Mouse (Mus musculus) left cerebral cortex, postnatal 10 days (tissue): ENCODE measurements around the gene Lrrc8c. TPM values are rescaled to one million over a fixed set of nuclear protein-coding genes. Genes with fewer than 3 reads are reported as not detected.

Source experiments
- DNase-seq, 2 experiments: peaks; one replicate each; pipeline ENCODE4 v3.0.0; 2021 to 2022; ENCODE audit warnings: low spot score in 2 of 2, mixed read lengths in 1 of 2; ENCODE audit errors: extremely low spot score in 1 of 2
- intact Hi-C: fragments of 180-260 bp; cut with DNase I; formaldehyde crosslinking; loops from one replicate; pipeline ENCODE4 v1.15.1; 2025
- total RNA-seq, 2 experiments: library from RNA; stranded (reverse); gene quantifications; 2 replicates each; pipeline ENCODE4 v1.2.3; 2021

Gene Lrrc8c
- total RNA-seq, 2 experiments from 2014 or later = 28.4 to 34.0 TPM

- no peak for DNase-seq
- intact Hi-C loops = no loop called here
These were observed 19.8 kb upstream of the Lrrc8c start for GRCm38 (mm10) chr5:105499396-105499795.

DNA sequence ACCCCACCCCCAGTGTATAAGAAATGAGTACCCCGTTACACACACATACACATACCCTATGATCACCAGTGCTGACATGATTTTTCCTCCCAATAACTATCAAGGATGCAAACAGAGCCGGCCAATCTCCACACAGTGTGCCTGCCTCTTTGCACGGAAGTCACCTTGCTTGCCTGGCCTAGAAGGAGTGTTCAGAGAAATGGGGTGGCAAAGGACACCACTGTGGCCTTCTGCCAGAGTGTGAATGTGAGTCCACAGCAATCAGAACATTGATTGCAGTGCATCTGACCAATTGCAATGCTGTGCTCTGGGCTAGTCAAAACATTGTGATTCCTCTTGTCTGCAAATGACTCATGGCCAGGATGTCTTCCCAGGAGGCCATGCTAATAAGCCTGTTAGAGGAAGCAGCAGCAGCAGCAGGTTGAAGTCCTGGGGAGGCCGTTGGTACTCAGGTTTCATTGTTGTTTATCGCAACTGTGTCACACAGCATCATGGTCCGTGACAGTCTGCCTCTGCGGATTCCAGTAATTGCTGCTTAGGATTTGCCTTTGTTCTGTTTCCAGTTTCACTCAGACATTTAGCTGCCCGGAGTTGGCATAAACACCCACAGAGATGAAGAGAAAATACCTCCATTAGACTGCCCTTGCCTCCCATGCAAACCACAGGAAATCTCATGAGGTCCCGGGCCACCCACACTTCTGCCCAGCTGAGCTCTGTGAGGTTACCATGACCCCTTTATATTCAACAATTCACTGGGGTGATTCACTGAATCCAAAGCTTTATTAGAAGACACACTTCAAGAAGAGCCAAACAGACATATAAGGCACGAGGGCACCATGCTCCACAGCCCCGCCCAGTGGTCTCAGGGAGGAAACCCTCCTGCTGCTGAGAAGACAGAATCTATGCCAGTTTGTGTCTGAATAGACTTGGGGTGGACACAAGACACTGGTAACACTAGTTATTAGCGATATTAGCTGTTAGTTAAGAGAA is 18.8 kb upstream of the Lrrc8c start:
- DNase-seq = peak in 1 of 2 experiments; percentile 53
- intact Hi-C loops = no loop called here

- DNase-seq = no peak
- intact Hi-C loops = no loop called here
These were observed 18.1 kb upstream of the Lrrc8c start for GRCm38 (mm10) chr5:105501136-105501535.

- intact Hi-C loops = no loop called here
- no peak for DNase-seq
These were observed 10.4 kb upstream of the Lrrc8c start for GRCm38 (mm10) chr5:105508813-105509212.

DNA sequence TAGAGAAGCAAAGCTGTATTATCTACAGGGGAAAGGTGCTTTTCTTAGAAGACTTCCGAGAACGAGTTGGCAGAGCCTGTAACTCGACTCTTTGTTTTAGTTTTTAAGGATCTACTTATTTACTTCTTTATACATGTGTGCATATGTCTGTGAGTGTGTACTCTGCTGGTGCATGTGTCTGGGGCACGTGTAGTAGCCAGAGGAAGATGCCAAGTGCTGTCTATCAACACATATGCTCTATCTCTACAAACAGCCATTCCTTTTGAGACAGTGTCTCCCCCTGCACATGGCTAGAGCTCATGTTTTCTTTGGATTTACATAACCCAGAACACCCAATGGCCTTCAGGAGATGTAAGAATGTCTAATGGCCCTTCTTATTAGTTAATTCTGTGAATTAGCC is 6.9 kb upstream of the Lrrc8c start:
- no peak for DNase-seq
- intact Hi-C loops = no loop called here

- no peak for DNase-seq
- intact Hi-C loops = loop anchor here (5.0 kb wide), 1 partner anchor 352 kb away; no protein-coding TSS in a partner anchor
These were observed 3.7 kb upstream of the Lrrc8c start for GRCm38 (mm10) chr5:105515532-105515931.

DNA sequence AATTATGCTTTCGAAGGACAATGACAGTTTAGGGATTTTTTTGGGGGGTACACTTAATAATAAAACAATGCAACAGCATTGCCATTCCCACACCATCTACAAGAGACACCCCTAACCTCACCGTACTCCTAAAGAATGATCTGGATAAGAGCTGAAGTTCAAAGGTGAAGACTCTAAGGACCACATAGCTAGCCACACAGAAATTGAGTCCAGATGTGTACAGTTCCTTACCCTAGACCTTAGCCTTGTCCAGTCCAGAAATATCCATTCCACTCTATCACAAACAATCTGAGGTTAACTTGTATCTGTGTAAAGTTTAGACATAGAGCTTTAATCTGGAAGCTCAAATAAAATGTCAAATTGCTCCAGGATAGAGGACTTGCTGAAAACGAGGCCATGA is 2.9 kb upstream of the Lrrc8c start:
- DNase-seq = no peak
- intact Hi-C loops = loop anchor here (5.0 kb wide), 1 partner anchor 351 kb away; no protein-coding TSS in a partner anchor

GRCm38 (mm10) chr5:105517992-105518625 is 1.1 kb upstream of the Lrrc8c start:
- intact Hi-C loops = loop anchor here (2.0 to 5.0 kb wide), 2 partner anchors 137 to 349 kb away; no protein-coding TSS in a partner anchor
- no peak for DNase-seq

- no peak for DNase-seq
- intact Hi-C loops = loop anchor here (2.0 to 5.0 kb wide), 2 partner anchors 136 to 349 kb away; no protein-coding TSS in a partner anchor
These were observed 527 bp upstream of the Lrrc8c start for GRCm38 (mm10) chr5:105518626-105519095.

DNA sequence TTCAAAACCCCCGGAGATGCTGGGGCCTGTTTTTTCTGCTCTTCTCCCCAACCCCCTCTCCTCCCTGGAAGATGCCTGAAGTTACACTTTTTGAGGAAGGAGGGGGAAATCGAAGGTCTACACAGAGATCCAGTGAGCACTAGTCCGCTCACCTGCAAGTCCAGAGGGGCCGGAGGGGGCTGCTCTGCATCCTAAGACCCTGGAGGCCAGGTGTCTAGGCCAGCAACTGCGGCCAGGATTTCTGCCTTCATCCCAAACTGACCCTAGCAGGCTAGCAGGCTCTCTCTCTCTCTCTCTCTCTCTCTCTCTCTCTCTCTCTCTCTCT is 750 bp downstream of the Lrrc8c start:
- DNase-seq = no peak
- intact Hi-C loops = loop anchor here (2.0 to 5.0 kb wide), 3 partner anchors 37 to 347 kb away; no protein-coding TSS in a partner anchor

- DNase-seq = no peak
- intact Hi-C loops = loop anchor here (5.0 kb wide), 1 partner anchor 37 kb away; no protein-coding TSS in a partner anchor
These were observed 1.3 kb downstream of the Lrrc8c start for GRCm38 (mm10) chr5:105520442-105520965.

DNA sequence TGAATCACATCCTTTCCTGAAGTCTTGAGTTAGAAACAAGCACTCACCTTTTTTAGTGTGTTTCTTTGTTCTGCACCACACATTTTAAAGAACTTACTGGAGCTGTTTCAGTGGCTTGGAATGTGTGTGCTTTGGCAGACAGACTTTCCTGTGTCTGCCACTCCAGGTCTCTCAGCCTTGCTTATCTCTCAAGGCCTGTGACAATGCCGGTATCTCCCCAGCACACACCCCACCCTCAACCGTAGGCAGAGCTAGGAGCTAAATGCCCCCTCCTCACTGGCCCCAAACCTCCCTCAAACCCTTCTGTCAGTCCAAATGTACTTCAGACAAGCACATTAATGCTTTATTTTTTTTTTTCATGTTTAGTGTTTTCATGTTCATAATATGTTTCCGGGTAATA is 4.3 kb downstream of the Lrrc8c start:
- no peak for DNase-seq
- intact Hi-C loops = loop anchor here (5.0 kb wide), 1 partner anchor 34 kb away; no protein-coding TSS in a partner anchor

DNA sequence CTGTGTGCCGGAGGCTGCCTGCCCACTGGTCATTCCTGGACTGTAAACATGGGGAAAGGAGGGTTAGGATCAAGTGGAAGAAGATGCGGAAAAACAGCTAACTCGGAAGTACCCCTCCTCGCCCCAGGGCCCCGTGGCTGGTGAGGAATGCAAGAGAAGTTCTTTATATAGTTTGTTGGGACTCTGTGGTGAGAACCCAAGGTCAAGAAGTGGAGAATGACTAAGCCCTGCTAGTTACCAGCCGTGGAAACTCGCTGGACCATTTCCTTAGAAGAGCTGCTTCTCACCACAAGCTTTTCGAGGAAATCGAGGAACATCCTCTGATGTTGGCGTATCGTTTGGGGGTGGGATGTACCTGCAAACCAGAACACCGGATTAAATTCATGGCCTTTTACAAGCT is 5.8 kb downstream of the Lrrc8c start:
- intact Hi-C loops = no loop called here
- DNase-seq = no peak

- intact Hi-C loops = no loop called here
- no peak for DNase-seq
These were observed 7.0 kb downstream of the Lrrc8c start for GRCm38 (mm10) chr5:105526107-105526645.

- intact Hi-C loops = no loop called here
These were observed 7.6 kb downstream of the Lrrc8c start for GRCm38 (mm10) chr5:105526766-105527165.

GRCm38 (mm10) chr5:105527477-105528331 is 8.5 kb downstream of the Lrrc8c start:
- intact Hi-C loops = no loop called here
- DNase-seq = no peak

More at GRCm38 (mm10) chr5:105526766-105527165, 7.6 kb downstream of the Lrrc8c start:
- DNase-seq = no peak

DNA sequence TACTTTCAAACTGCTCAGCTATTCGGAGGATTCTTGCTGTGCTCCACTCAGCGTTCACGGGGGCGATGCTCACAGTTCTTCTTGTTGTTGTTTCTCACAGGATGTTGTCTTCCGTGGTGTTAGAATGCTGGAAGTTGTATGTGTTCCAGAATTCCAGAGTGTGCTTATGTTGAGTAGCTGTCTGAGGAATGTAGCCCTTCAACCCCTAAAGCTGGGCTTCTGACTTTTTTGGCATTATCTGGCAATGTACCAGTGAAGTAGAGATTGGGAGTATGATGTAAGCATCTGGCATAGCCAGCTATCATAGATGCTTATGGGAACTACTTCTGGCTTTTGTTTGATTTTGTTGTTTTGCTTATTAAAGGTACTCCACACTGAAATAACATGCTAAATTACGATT is 11.4 kb downstream of the Lrrc8c start:
- intact Hi-C loops = no loop called here
- no peak for DNase-seq

GRCm38 (mm10) chr5:105535186-105535585 is 16.0 kb downstream of the Lrrc8c start:
- DNase-seq = no peak
- intact Hi-C loops = no loop called here
